Mouse (Mus musculus): ENCODE data around the gene Spg7.
"Not testable (repeated sequence)": the region's sequence is repeated elsewhere in the genome, so short reads cannot be mapped to it uniquely, and the experiment has no call there.

Spg7 gene

GRCm38 (mm10) chr8:123097786-123098584 is 35.2 kb downstream of the Spg7 start:
- no peak for DNase-seq (ENCODE audit: low spot score in 2 of 2)

GRCm38 (mm10) chr8:123100288-123100687 is 37.5 kb downstream of the Spg7 start:
- no peak for DNase-seq (ENCODE audit: low spot score in 2 of 2)

- DNase-seq (ENCODE audit: low spot score in 2 of 2), result no peak
Measured at GRCm38 (mm10) chr8:123101244-123101643, 38.5 kb downstream of the Spg7 start.

- DNase-seq (ENCODE audit: low spot score in 2 of 2), result peak; percentile 95 to 97
Measured at GRCm38 (mm10) chr8:123101735-123102685, 39.3 kb downstream of the Spg7 start, which contains the start of gene Rpl13. Rpl13 (plus strand) TSS chr8:123102350.

- not testable (repeated sequence) for DNase-seq (ENCODE audit: low spot score in 2 of 2)
Measured at GRCm38 (mm10) chr8:123102855-123103254, 40.1 kb downstream of the Spg7 start.

GRCm38 (mm10) chr8:123103285-123103684 is 40.5 kb downstream of the Spg7 start:
- DNase-seq (ENCODE audit: low spot score in 2 of 2), result no peak

GRCm38 (mm10) chr8:123104046-123104767 is 41.5 kb downstream of the Spg7 start:
- no peak for DNase-seq (ENCODE audit: low spot score in 2 of 2)

GRCm38 (mm10) chr8:123105553-123106326 is 43.0 kb downstream of the Spg7 start:
- no peak for DNase-seq (ENCODE audit: low spot score in 2 of 2)

- no peak for DNase-seq (ENCODE audit: low spot score in 2 of 2)
Measured at GRCm38 (mm10) chr8:123106531-123106930, 43.8 kb downstream of the Spg7 start.

- DNase-seq (ENCODE audit: low spot score in 2 of 2), result no peak
Measured at GRCm38 (mm10) chr8:123108010-123108409, 45.3 kb downstream of the Spg7 start.

GRCm38 (mm10) chr8:123108953-123109352 is 46.2 kb downstream of the Spg7 start:
- no peak for DNase-seq (ENCODE audit: low spot score in 2 of 2)

GRCm38 (mm10) chr8:123110649-123111048 is 47.9 kb downstream of the Spg7 start:
- no peak for DNase-seq (ENCODE audit: low spot score in 2 of 2)

- no peak for DNase-seq (ENCODE audit: low spot score in 2 of 2)
Measured at GRCm38 (mm10) chr8:123112892-123113291, 50.1 kb downstream of the Spg7 start.

GRCm38 (mm10) chr8:123113908-123114469 is 51.2 kb downstream of the Spg7 start:
- DNase-seq (ENCODE audit: low spot score in 2 of 2), result no peak

GRCm38 (mm10) chr8:123114644-123115043 is 51.9 kb downstream of the Spg7 start:
- no peak for DNase-seq (ENCODE audit: low spot score in 2 of 2)

GRCm38 (mm10) chr8:123117127-123117731 is 54.5 kb downstream of the Spg7 start, which contains the start of gene Cpne7:
Cpne7 (plus strand) TSS chr8:123117374.
- DNase-seq (ENCODE audit: low spot score in 2 of 2), result no peak

- no peak for DNase-seq (ENCODE audit: low spot score in 2 of 2)
Measured at GRCm38 (mm10) chr8:123117744-123118143, 55.0 kb downstream of the Spg7 start.

GRCm38 (mm10) chr8:123122059-123122458 is 59.3 kb downstream of the Spg7 start:
- no peak for DNase-seq (ENCODE audit: low spot score in 2 of 2)

- DNase-seq (ENCODE audit: low spot score in 2 of 2), result no peak
Measured at GRCm38 (mm10) chr8:123122670-123123069, 59.9 kb downstream of the Spg7 start.

GRCm38 (mm10) chr8:123126193-123126816 is 63.6 kb downstream of the Spg7 start:
- DNase-seq (ENCODE audit: low spot score in 2 of 2), result no peak

Data from cerebellum, postnatal 4 days (tissue).